Mouse (Mus musculus): ENCODE measurements around the gene Cfap44.
A peak's percentile ranks its signal among the peaks of the same experiment; 100 is the strongest.

Gene Cfap44

DNA sequence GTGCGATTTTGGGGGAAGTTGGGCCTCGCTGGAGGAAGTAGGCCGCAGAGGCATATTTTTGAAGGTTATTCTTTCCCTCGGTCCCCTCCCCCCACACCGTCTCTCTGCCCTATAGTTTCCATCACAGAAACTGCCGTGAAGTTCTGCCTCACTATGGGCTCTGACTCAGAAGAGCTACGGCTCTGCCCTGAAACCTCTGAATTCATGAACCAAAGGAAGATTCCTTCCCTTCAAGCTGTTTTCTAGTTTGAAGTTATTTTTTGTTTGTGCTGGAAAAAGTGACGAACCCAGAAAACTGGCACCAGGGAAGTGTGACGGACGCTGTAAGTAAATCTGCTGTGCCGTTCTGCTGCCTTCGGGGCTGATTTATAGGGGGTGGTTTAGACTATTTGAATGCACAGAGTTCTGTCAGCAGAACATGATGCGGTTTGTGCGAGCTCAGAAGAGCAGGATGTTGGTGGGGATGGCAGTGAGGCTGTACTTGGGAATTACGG, 102.4 kb downstream of the Cfap44 start:
- no peak for DNase-seq (ENCODE audit: low spot score)

DNA sequence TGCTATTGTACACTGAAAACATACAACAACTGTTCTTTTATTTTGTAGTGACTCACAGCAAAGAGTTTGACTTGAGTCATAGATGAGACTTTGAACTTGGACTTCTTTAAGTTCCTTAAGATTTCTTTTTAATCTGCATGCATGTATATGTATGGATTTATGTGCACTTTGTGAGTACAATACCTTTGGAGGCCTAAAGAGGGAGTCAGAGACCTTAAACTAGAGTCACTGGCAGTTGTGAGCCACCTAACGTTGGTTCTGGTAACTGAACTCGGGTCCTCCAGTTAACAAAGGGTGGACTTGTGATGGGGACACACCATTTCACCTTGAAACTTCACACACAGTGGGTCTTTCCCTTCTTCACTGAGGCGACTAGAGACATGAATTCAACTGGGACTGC, 103.9 kb downstream of the Cfap44 start:
- no peak for DNase-seq (ENCODE audit: low spot score)

DNA sequence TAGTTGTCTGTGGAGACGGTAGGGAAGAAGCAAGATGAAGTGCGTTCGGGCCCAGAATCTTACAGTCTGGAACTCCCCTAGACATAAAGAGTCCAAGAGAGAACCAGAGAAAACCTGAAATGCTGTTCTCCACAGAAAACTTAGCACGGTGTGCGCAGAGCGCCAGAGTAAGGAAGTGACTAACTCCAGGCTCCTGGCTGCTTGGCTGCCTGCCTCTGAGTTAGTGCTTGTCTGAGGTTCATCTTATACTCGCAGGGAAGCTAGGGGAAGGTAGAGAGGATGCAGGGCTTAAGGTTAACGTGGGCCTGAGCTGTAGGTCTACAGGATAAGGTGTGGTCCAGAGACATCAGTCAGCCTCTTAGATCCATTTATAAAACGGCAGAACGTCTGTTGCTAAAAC, 107.2 kb downstream of the Cfap44 start:
- DNase-seq (ENCODE audit: low spot score): no peak

DNA sequence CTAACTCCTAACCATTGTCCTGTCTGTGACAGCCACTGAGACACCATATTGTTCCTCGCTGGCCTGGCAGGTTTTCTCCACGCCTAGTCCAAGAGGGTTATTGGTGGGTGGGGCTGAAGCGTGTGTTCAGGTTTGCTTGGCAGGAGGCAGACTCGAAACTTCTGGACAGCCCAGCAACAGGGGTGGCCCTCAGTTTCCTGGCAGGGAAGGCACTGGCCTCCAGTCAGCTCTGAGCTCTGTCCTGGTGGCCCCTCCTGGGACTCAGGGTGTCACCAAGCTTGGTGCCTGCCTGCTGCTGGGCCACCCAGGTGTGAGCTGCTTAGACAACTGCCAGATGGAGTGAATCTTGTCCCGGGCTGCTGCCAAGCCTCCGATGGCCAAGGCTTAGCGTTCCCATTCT, 107.7 kb downstream of the Cfap44 start:
- DNase-seq (ENCODE audit: low spot score): no peak

GRCm38 (mm10) chr16:44502895-44503575, 108.4 kb downstream of the Cfap44 start:
- DNase-seq (ENCODE audit: low spot score): no peak

GRCm38 (mm10) chr16:44505243-44505642, 110.6 kb downstream of the Cfap44 start:
- no peak for DNase-seq (ENCODE audit: low spot score)

GRCm38 (mm10) chr16:44507027-44507929, 112.7 kb downstream of the Cfap44 start:
- no peak for DNase-seq (ENCODE audit: low spot score)

DNA sequence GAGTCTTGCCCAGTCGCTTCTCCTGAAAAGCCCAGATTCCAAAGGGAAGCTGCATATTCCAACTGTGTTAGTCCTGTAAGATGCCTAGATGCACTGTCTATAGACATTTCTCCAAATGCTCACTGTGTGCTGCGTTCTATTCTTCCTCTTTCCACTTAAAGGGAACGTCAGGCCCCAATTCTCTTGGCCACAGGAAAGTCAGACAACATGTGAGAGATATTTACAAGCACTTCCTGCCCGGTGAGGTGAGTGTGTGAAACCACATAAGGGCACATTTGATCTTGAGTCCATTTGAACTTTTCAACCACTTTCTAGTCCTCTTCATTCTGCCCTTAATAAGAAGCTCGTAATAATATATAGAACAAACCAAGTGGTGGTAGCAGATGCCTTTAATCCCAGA, 113.4 kb downstream of the Cfap44 start:
- DNase-seq (ENCODE audit: low spot score): no peak

DNA sequence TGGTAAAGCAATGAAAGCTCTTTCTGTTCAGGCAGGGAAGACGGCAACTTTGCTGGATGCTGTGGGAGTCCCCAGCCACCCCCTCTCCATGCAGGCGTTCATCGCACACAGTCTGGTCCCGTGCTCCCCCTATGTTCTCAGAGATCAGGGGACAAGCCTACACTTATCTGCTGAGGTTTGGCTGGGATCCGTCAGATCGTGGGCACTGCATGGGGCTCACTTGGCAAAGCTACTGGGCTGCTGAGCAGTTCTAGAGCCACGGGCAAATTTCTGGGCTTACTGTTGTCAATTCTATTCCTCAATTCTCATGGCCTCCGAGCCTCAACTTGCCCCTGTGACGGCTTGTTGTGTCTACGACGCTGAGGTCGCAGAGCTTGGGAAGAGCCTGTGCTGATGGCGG, 114.2 kb downstream of the Cfap44 start:
- no peak for DNase-seq (ENCODE audit: low spot score)

DNA sequence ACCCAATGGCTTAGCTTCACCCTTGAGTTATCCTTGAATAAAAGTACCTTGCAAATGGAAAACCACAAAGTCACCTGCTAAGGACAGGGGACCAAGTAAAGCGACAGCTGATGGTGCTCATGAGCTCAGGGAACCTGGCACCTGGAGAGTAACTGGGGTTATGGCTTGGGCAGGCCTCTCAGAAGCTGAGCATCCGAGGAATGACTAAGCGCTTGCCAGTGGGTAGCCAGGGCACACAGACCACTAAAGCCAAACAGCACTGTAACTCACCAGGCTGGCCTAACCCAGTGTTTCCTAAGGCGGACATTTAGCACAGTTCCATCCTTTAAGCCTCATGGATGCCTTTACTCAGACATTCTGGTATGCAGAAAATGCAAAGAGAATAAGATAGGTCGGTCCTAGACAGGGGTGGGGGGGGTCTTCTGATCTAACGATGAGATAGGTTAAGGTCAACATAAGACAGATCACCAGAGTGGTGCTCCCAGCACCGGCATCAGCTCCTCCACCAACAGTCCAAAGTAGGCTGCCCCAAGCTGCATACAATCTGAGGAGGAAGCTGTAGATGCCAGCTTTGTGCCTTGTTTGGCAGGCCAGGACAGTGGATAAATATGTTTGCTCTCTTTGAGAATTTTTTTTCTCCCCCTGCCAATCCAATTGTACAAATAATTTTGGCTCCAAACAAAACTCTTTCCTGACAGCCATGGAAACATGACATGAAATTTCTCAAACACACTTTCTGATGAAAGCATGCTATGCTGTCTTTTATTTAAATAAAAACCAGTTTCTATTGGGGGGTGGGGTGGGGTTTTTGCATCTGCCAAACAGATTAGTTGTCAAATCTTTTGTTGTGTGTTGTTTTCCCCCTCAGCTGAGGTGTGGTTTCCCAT, 115.1 kb downstream of the Cfap44 start:
- no peak for DNase-seq (ENCODE audit: low spot score)

DNA sequence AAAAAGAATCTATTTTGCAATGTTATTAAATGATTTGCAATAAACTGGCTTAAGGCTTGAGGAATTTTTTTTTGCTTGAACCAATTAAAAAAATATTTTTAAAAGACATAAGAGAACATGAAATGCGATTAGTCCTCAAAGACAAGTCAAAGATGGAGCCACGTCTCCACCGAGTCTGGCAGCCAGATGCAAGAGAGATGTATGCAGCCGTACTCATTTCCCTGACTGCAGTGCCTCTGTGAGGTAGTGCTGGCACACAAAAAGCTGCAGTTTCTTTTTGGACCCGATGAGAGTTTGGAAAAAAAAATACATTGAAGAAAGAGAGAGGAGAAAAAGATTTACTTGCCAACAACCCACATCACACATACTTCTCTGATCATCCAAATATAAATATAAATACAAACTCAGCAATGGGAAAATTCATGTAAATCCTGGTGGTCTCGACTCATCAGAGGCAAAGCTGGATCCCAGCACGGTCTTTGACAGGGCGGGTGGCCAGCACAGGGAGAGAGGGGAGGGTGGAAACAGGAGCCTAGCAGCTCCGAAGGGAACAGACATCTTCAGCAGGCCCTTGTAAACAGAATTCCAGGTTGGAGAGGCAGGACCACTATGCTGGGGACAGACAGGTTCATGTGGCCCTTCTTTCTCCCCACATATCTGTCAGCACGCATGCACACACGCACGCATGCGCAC, 116.1 kb downstream of the Cfap44 start:
- DNase-seq (ENCODE audit: low spot score): no peak

DNA sequence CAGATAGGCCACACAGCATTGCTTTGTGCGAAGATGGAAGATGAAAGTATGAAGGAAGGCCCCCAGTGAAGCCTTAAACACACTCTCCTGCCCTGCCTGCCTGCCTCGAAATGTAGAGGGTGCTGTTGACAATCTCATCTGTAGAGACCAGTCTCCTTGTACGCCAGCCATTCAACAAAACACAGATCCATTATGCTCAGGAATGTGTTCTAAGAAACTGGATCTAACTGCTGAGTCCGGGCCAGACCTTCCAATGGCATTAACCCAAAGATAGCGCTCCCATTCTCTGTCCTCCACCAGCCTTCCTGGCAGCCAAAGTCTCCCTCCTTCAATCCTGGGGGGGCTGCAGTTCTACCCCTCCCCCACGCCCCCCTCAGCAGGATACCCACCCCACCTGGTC, 121.9 kb downstream of the Cfap44 start:
- DNase-seq (ENCODE audit: low spot score): no peak

- DNase-seq (ENCODE audit: low spot score): no peak
These were observed 129.0 kb downstream of the Cfap44 start for GRCm38 (mm10) chr16:44523595-44523994.

- no peak for DNase-seq (ENCODE audit: low spot score)
These were observed 131.4 kb downstream of the Cfap44 start for GRCm38 (mm10) chr16:44526044-44526443.

- peak; percentile 71 for DNase-seq (ENCODE audit: low spot score)
These were observed 132.1 kb downstream of the Cfap44 start for GRCm38 (mm10) chr16:44526689-44527088.

DNA sequence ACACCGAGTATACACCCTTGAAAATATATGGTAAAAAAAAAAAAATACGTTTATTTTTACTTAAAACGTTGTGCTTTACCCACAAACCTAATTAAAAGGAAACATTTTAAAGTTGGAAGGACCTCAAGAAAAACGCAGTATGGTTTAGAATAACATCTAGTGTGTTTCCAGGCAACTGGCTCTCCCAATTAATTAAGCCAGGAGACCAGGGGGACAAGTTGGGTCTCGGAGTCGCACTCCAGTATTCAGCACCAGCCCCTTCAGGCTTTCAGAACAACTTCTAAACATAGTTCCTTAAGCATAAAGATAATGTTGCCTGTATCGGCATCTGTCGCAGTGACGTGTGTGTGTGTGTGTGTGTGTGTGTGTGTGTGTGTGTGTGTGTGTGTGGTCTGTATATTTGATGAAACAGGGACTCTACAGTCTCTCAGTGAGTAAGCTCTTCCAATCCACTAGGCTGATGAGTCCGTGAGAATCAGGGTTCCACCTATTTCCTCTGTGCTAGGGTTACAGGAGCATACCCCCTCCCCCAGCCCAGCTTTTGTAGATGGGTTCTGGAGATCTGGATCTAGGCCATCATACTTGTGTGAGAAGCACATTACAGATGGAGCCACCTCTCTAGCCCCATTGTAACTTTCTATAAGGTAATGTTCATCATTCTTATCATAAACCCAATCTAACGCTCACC, 132.8 kb downstream of the Cfap44 start:
- no peak for DNase-seq (ENCODE audit: low spot score)

- no peak for DNase-seq (ENCODE audit: low spot score)
These were observed 134.4 kb downstream of the Cfap44 start for GRCm38 (mm10) chr16:44528955-44529354.

GRCm38 (mm10) chr16:44529691-44530090, 135.1 kb downstream of the Cfap44 start:
- DNase-seq (ENCODE audit: low spot score): no peak

- peak; percentile 69 for DNase-seq (ENCODE audit: low spot score)
These were observed 135.6 kb downstream of the Cfap44 start for GRCm38 (mm10) chr16:44530191-44530590.

GRCm38 (mm10) chr16:44530829-44531228, 136.2 kb downstream of the Cfap44 start:
- peak; percentile 97 for DNase-seq (ENCODE audit: low spot score)

DNA sequence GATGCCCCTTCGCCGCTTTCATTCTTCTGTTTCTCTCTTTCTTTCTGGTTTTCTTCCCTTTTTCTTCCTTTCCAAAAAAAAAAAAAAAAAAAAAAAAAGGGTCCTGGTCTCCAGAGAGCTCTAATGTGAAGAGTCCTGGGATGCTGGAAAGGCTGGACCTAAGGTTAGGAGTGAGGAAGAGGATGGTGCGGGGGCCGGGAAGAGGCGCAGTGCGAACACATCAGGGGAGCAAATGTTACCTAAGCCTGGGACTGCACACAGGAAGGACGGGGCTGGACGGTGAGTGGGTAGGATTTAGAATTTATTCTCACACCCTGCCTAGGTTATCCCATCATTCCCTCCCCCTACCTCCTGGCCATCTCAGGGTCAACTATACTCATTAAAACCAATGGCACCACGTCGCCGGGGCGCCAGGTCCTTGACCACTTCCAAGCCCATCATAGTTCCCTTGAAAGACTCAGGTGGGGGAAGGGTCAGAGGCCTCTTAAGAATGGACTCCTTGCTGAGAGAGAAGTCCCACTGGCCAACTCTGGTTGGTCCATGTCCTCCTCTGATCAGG, 136.7 kb downstream of the Cfap44 start:
- peak; percentile 69 for DNase-seq (ENCODE audit: low spot score)
